Mouse (Mus musculus): ENCODE data around the gene Cntnap2. TPM values are rescaled to one million over a fixed set of nuclear protein-coding genes. Genes with fewer than 3 reads are reported as not detected.

The Cntnap2 gene
- polyA plus RNA-seq, 1 experiment from 2014 or later = 99.3 TPM

DNA sequence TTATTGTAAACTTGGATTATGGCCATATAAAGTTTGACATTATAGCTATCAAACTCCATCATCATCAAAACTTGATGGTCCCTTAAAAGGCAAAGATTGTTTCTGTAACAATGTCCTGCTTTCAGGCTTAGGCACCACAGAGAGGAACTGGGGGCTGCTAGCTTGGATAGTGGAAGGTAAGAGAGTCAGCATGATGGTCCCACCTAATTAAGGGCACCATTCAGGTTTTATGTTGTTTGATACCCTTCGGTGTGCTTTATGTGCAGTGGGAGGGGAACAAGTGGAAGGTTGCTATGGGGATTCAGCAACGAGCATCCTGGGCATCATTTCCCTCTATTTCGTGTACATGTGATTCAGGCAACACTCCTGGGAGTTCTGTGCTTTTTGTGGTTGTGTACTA, 1797.5 kb downstream of the Cntnap2 start:
- Histone ChIP-seq H3K9me3 (ENCODE audit: control insufficient read depth, low read length) (no peaks in the 10 kb centered on the region), H3K9ac (replicated peaks; ENCODE audit: low read depth, low read length) (no peak overlapping the region), H3K4me1 (ENCODE audit: control insufficient read depth, insufficient read depth, low read length) (no peaks in the 10 kb centered on the region), H3K27ac (ENCODE audit: low read depth, low read length) (no peak overlapping the region), H3K36me3 (ENCODE audit: control insufficient read depth, insufficient read depth, low read length) (no peaks in the 10 kb centered on the region), H3K4me2 (ENCODE audit: low read depth, low read length) (no peak overlapping the region), H3K27me3 (ENCODE audit: control insufficient read depth, insufficient read depth, low read length) (no peaks in the 10 kb centered on the region), H3K4me3 (ENCODE audit: low read depth, low read length) (no peak overlapping the region)
- peak; percentile 77 for ATAC-seq (ENCODE audit: low read depth)
- 21% methylated on average over 3 of the region's 3 CpGs for WGBS

GRCm38 (mm10) chr6:46861076-46861475, 1801.9 kb downstream of the Cntnap2 start:
- H3K4me2 ChIP-seq (ENCODE audit: low read depth, low read length) = no peak overlapping the region
- ATAC-seq (ENCODE audit: low read depth) = no peak
- no peak overlapping the region for H3K9ac ChIP-seq (replicated peaks; ENCODE audit: low read depth, low read length)
- WGBS = 9% methylated on average over 5 of the region's 5 CpGs
- H3K9me3 ChIP-seq (ENCODE audit: control insufficient read depth, low read length) = no peaks in the 10 kb centered on the region
- no peaks in the 10 kb centered on the region for H3K36me3 ChIP-seq (ENCODE audit: control insufficient read depth, insufficient read depth, low read length)
- no peak overlapping the region for H3K27ac ChIP-seq (ENCODE audit: low read depth, low read length)
- no peaks in the 10 kb centered on the region for H3K27me3 ChIP-seq (ENCODE audit: control insufficient read depth, insufficient read depth, low read length)
- H3K4me1 ChIP-seq (ENCODE audit: control insufficient read depth, insufficient read depth, low read length) = no peaks in the 10 kb centered on the region
- H3K4me3 ChIP-seq (ENCODE audit: low read depth, low read length) = no peak overlapping the region

- H3K27me3 ChIP-seq (ENCODE audit: control insufficient read depth, insufficient read depth, low read length) = no peaks in the 10 kb centered on the region
- H3K4me1 ChIP-seq (ENCODE audit: control insufficient read depth, insufficient read depth, low read length) = no peaks in the 10 kb centered on the region
- H3K4me2 ChIP-seq (ENCODE audit: low read depth, low read length) = no peak overlapping the region
- H3K36me3 ChIP-seq (ENCODE audit: control insufficient read depth, insufficient read depth, low read length) = no peaks in the 10 kb centered on the region
- H3K9me3 ChIP-seq (ENCODE audit: control insufficient read depth, low read length) = no peaks in the 10 kb centered on the region
- H3K27ac ChIP-seq (ENCODE audit: low read depth, low read length) = no peak overlapping the region
- ATAC-seq (ENCODE audit: low read depth) = no peak
- no peak overlapping the region for H3K9ac ChIP-seq (replicated peaks; ENCODE audit: low read depth, low read length)
- no peak overlapping the region for H3K4me3 ChIP-seq (ENCODE audit: low read depth, low read length)
Measured at GRCm38 (mm10) chr6:46866317-46866716, 1807.2 kb downstream of the Cntnap2 start.

GRCm38 (mm10) chr6:46886230-46886629, 1827.1 kb downstream of the Cntnap2 start:
- Histone ChIP-seq H3K27ac (ENCODE audit: low read depth, low read length) (no peak overlapping the region), H3K9me3 (ENCODE audit: control insufficient read depth, low read length) (no peaks in the 10 kb centered on the region), H3K4me3 (ENCODE audit: low read depth, low read length) (no peak overlapping the region), H3K36me3 (ENCODE audit: control insufficient read depth, insufficient read depth, low read length) (no peaks in the 10 kb centered on the region), H3K4me2 (ENCODE audit: low read depth, low read length) (no peak overlapping the region), H3K27me3 (ENCODE audit: control insufficient read depth, insufficient read depth, low read length) (no peaks in the 10 kb centered on the region), H3K9ac (replicated peaks; ENCODE audit: low read depth, low read length) (no peak overlapping the region), H3K4me1 (ENCODE audit: control insufficient read depth, insufficient read depth, low read length) (no peaks in the 10 kb centered on the region)
- 78% methylated on average over 2 of the region's 2 CpGs for WGBS
- ATAC-seq (ENCODE audit: low read depth) = no peak

GRCm38 (mm10) chr6:46909167-46909566, 1850.0 kb downstream of the Cntnap2 start:
- Histone ChIP-seq H3K9me3 (ENCODE audit: control insufficient read depth, low read length) (no peaks in the 10 kb centered on the region), H3K27me3 (ENCODE audit: control insufficient read depth, insufficient read depth, low read length) (no peaks in the 10 kb centered on the region), H3K4me1 (ENCODE audit: control insufficient read depth, insufficient read depth, low read length) (no peaks in the 10 kb centered on the region), H3K36me3 (ENCODE audit: control insufficient read depth, insufficient read depth, low read length) (no peaks in the 10 kb centered on the region), H3K4me3 (ENCODE audit: low read depth, low read length) (no peak overlapping the region), H3K4me2 (ENCODE audit: low read depth, low read length) (no peak overlapping the region), H3K27ac (ENCODE audit: low read depth, low read length) (no peak overlapping the region), H3K9ac (replicated peaks; ENCODE audit: low read depth, low read length) (no peak overlapping the region)
- no peak for ATAC-seq (ENCODE audit: low read depth)
- 88% methylated on average over 2 of the region's 2 CpGs for WGBS

GRCm38 (mm10) chr6:46918701-46919274, 1859.6 kb downstream of the Cntnap2 start:
- Histone ChIP-seq H3K4me1 (ENCODE audit: control insufficient read depth, insufficient read depth, low read length) (no peaks in the 10 kb centered on the region), H3K27me3 (ENCODE audit: control insufficient read depth, insufficient read depth, low read length) (no peaks in the 10 kb centered on the region), H3K4me3 (ENCODE audit: low read depth, low read length) (no peak overlapping the region), H3K4me2 (ENCODE audit: low read depth, low read length) (no peak overlapping the region), H3K9ac (replicated peaks; ENCODE audit: low read depth, low read length) (no peak overlapping the region), H3K27ac (ENCODE audit: low read depth, low read length) (no peak overlapping the region), H3K9me3 (ENCODE audit: control insufficient read depth, low read length) (no peaks in the 10 kb centered on the region), H3K36me3 (ENCODE audit: control insufficient read depth, insufficient read depth, low read length) (no peaks in the 10 kb centered on the region)
- 77% methylated on average over 8 of the region's 8 CpGs for WGBS
- ATAC-seq (ENCODE audit: low read depth) = no peak

DNA sequence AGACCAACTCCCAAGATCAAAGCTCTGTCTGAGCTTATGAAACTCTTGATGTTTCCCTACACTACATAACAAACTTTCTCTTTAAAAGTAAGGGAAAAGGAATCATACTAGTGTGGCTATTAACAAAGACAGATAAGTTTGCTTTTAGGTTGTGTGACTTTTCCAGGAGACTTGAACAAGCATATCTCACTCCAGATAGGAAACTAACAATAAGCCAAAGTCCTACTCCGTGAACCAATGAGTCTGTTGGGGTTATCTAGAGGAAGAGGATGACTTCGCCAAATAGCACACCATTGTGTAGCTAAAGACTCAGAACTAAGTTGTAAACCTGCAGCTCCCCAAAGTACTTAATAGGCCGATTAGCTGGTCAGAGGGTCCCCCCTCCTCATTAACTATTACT, 1860.8 kb downstream of the Cntnap2 start:
- 74% methylated on average over 3 of the region's 3 CpGs for WGBS
- Histone ChIP-seq H3K4me1 (ENCODE audit: control insufficient read depth, insufficient read depth, low read length) (no peaks in the 10 kb centered on the region), H3K36me3 (ENCODE audit: control insufficient read depth, insufficient read depth, low read length) (no peaks in the 10 kb centered on the region), H3K9ac (replicated peaks; ENCODE audit: low read depth, low read length) (no peak overlapping the region), H3K4me3 (ENCODE audit: low read depth, low read length) (no peak overlapping the region), H3K9me3 (ENCODE audit: control insufficient read depth, low read length) (no peaks in the 10 kb centered on the region), H3K27me3 (ENCODE audit: control insufficient read depth, insufficient read depth, low read length) (no peaks in the 10 kb centered on the region), H3K4me2 (ENCODE audit: low read depth, low read length) (no peak overlapping the region), H3K27ac (ENCODE audit: low read depth, low read length) (no peak overlapping the region)
- ATAC-seq (ENCODE audit: low read depth) = no peak

GRCm38 (mm10) chr6:46924709-46925108, 1865.6 kb downstream of the Cntnap2 start:
- Histone ChIP-seq H3K4me1 (ENCODE audit: control insufficient read depth, insufficient read depth, low read length) (no peaks in the 10 kb centered on the region), H3K27me3 (ENCODE audit: control insufficient read depth, insufficient read depth, low read length) (no peaks in the 10 kb centered on the region), H3K4me2 (ENCODE audit: low read depth, low read length) (no peak overlapping the region), H3K9ac (replicated peaks; ENCODE audit: low read depth, low read length) (no peak overlapping the region), H3K9me3 (ENCODE audit: control insufficient read depth, low read length) (no peaks in the 10 kb centered on the region), H3K4me3 (ENCODE audit: low read depth, low read length) (no peak overlapping the region), H3K36me3 (ENCODE audit: control insufficient read depth, insufficient read depth, low read length) (no peaks in the 10 kb centered on the region), H3K27ac (ENCODE audit: low read depth, low read length) (no peak overlapping the region)
- peak; percentile 56; the same call in 1 of the 2 replicates for ATAC-seq (ENCODE audit: low read depth)
- 28% methylated on average over 7 of the region's 7 CpGs for WGBS

DNA sequence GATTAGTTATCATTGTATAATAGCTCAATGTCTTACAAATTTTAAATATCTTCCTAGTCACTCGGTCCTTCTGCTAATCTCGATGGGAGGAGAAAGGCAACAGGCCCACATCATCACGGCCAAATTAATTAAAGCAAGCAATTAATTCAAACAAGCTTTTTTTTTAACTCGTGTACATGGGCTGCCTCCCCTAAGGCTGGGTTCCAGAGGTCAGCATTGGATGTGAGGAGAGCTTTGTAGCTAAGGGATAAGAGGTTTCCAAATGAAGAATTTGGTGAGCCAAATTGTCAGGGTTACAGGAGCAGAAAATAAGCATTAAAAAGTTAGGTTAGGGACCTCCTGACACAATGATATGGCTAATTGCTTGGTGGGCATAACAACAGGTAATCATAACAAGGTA, 1886.5 kb downstream of the Cntnap2 start:
- no peak for ATAC-seq (ENCODE audit: low read depth)
- H3K27ac ChIP-seq (ENCODE audit: low read depth, low read length) = no peak overlapping the region

More for the DNA sequence above, 1886.5 kb downstream of the Cntnap2 start:
- Histone ChIP-seq H3K4me2 (ENCODE audit: low read depth, low read length) (no peak overlapping the region), H3K9ac (replicated peaks; ENCODE audit: low read depth, low read length) (no peak overlapping the region), H3K4me1 (ENCODE audit: control insufficient read depth, insufficient read depth, low read length) (no peaks in the 10 kb centered on the region), H3K36me3 (ENCODE audit: control insufficient read depth, insufficient read depth, low read length) (no peaks in the 10 kb centered on the region), H3K4me3 (ENCODE audit: low read depth, low read length) (no peak overlapping the region), H3K9me3 (ENCODE audit: control insufficient read depth, low read length) (no peaks in the 10 kb centered on the region), H3K27me3 (ENCODE audit: control insufficient read depth, insufficient read depth, low read length) (no peaks in the 10 kb centered on the region)
- WGBS = 68% methylated on average over 4 of the region's 4 CpGs

Data from neural tube, embryonic 14.5 days (tissue).